Mouse (Mus musculus) liver, embryonic 14.5 days (tissue): ENCODE measurements around the gene 4933424G06Rik. TPM values are rescaled to one million over a fixed set of nuclear protein-coding genes. Genes with fewer than 3 reads are reported as not detected.

ENCODE experiments used
- ATAC-seq: fragments of 200-750 bp; cut with Nextera tagmentation; 2 replicates; pipeline ENCODE4 v1.8.0; 2017; ENCODE audit warnings: moderate number of reproducible peaks, mild to moderate bottlenecking, moderate library complexity; ENCODE audit not compliant: insufficient read depth
- DNase-seq, 3 experiments: peaks; one replicate each; pipeline ENCODE4 v3.0.0-alpha.2; 2012 to 2013; ENCODE audit warnings: low read depth in 3 of 3, low spot score in 3 of 3
- H3K27ac ChIP-seq: fragments of 300-500 bp; sonication (generic); 2 replicates; pipeline ENCODE4 v1.5.1; 2014; ENCODE audit warnings: moderate library complexity, mild to moderate bottlenecking, control low read depth, inconsistent platforms
- H3K27me3 ChIP-seq: fragments of 300-500 bp; sonication (generic); 2 replicates; pipeline ENCODE4 v1.6.1; 2014; ENCODE audit warnings: mild to moderate bottlenecking, low read length, moderate library complexity; ENCODE audit not compliant: control insufficient read depth, insufficient read depth
- H3K36me3 ChIP-seq: fragments of 300-500 bp; sonication (generic); replicated peaks from 2 replicates; pipeline ENCODE4 v1.6.1; 2014; ENCODE audit warnings: low read depth; ENCODE audit not compliant: control insufficient read depth, insufficient read depth
- H3K4me1 ChIP-seq, 2 experiments: fragments of 200-500 bp in 1 of 2; fragments of 300-500 bp in 1 of 2; sonication (generic) in 1 of 2; replicated peaks; 2 replicates each; pipeline ENCODE4 v1.6.1; 2012 to 2014; ENCODE audit warnings: antibody characterized with exemption in 1 of 2, inconsistent platforms in 1 of 2, low read length in 1 of 2; ENCODE audit not compliant: control insufficient read depth in 2 of 2, insufficient read depth in 2 of 2
- H3K4me2 ChIP-seq: fragments of 300-500 bp; sonication (generic); 2 replicates; pipeline ENCODE4 v1.6.1; 2014; ENCODE audit warnings: low read depth, mild to moderate bottlenecking, control low read depth, moderate library complexity
- H3K4me3 ChIP-seq, 2 experiments: fragments of 200-500 bp in 1 of 2; fragments of 300-500 bp in 1 of 2; sonication (generic) in 1 of 2; 2 replicates each; pipeline ENCODE4 v1.5.1; 2012 to 2014; ENCODE audit warnings: low read depth in 2 of 2, low read length in 2 of 2, mild to moderate bottlenecking in 2 of 2, control low read depth in 1 of 2, inconsistent platforms in 1 of 2, moderate library complexity in 1 of 2; ENCODE audit not compliant: insufficient read depth in 1 of 2
- H3K9ac ChIP-seq: fragments of 300-500 bp; sonication (generic); replicated peaks from 2 replicates; pipeline ENCODE4 v1.6.1; 2014; ENCODE audit warnings: mild to moderate bottlenecking, control low read depth, moderate library complexity
- H3K9me3 ChIP-seq: fragments of 300-500 bp; sonication (generic); 2 replicates; pipeline ENCODE4 v1.6.1; 2016; ENCODE audit warnings: low read length, mixed read lengths; ENCODE audit not compliant: control insufficient read depth
- CTCF ChIP-seq: IDR thresholded peaks from 2 replicates; pipeline ENCODE4 v1.5.1; 2016; ENCODE audit warnings: antibody characterized with exemption, low read depth, control low read depth
- EP300 ChIP-seq: IDR thresholded peaks from 2 replicates; pipeline ENCODE4 v1.6.1; 2016; ENCODE audit warnings: antibody characterized with exemption, low read depth
- WGBS: fragments of 180-500 bp; shearing (Covaris S2); extraction: QIAGEN DNeasy Blood & Tissue Kit; methylation state at CpG from one replicate; pipeline ENCODE4 v1.1.7; 2014; ENCODE audit not compliant: insufficient replicate concordance; 5-methylcytosine and 5-hydroxymethylcytosine counted together
- microRNA-seq: library from miRNA; unstranded; fragments of <30 nt; microRNA quantifications from one replicate; pipeline ENCODE4, GENCODE M21; 2016
- polyA plus RNA-seq, 2 experiments: library from polyadenylated mRNA; depleted of rRNA in 1 of 2; stranded (reverse) in 1 of 2; unstranded in 1 of 2; fragments of >200 nt; fragmentation: Nextera tagmentation in 1 of 2; extraction: Ambion mirVana in 1 of 2; gene quantifications; 2 replicates each; pipeline versions ENCODE4 v1.2.1 to v1.2.3; 2012 to 2014

The 4933424G06Rik gene
- polyA plus RNA-seq, 2 experiments: not detected

DNA sequence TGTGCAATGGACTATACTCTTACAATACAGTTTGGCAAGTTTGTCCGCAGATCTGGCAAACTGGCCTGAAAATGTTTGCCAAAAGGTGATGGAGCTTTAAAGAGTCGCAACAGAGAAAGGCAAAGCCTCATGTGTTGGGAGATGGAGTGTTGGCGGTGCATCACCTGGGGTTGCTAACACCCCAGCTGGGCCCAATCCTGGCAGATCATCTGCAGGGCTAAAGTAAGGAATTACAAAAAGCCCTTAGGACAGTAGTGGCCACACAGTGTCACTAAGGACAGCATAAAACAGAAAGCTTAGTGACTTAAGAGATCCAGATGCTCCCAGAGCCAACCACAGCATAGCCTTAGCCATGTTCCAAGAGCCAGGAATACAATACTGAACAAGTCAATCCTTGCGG, 94.9 kb downstream of the 4933424G06Rik start:
- 95% methylated on average over 4 of the region's 4 CpGs for WGBS
- no peak overlapping the region for H3K27ac ChIP-seq
- ATAC-seq: no peak
- no peaks in the 10 kb centered on the region for H3K9me3 ChIP-seq
- DNase-seq: no peak
- TF ChIP-seq EP300 (no peak), CTCF (no peak)
- H3K4me3 ChIP-seq: no peak overlapping the region
- peaks cover 87% of the 10 kb centered on the region for H3K36me3 ChIP-seq
- no peaks in the 10 kb centered on the region for H3K27me3 ChIP-seq
- no peaks in the 10 kb centered on the region for H3K4me1 ChIP-seq
- no peak overlapping the region for H3K9ac ChIP-seq
- H3K4me2 ChIP-seq: no peak overlapping the region

DNA sequence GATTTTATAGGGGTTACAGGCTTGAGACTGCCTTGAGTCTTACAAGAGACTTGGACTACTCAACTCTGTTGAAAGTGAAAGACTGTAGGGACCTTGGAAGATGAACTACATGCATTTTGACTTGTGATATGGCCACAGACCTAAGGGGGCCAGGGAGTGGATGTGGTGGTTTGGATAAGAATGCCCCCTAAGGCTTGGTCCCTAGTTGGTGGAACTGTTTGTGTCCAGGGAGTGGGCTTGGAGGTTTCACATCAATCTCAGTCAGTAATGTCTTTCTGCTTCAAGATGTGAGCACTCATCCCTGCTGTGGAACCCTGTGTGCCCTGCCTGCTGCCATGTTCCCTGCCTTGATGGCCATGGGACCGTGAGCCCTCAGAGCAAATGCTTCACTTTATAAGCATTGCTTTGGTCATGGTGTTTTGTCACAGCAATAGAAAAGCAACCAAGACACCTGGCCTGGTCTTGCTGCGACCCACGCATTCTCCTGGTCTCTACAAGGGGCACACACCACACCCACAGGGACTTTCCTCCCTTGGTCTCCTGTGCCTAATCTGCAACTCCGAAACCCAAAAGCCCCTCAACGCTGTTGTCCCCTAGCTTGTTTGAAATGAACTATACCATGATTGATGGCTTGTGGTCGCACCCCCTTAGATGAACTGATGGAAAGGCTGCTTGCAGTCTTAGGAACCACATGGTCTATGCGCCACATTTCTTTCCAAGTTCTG, 96.4 kb downstream of the 4933424G06Rik start:
- no peak overlapping the region for H3K27ac ChIP-seq
- H3K27me3 ChIP-seq: no peaks in the 10 kb centered on the region
- H3K4me1 ChIP-seq: no peaks in the 10 kb centered on the region
- no peak overlapping the region for H3K9ac ChIP-seq
- TF ChIP-seq EP300 (no peak), CTCF (no peak)
- H3K4me3 ChIP-seq: no peak overlapping the region
- 91% methylated on average over 7 of the region's 7 CpGs for WGBS
- ATAC-seq: no peak
- H3K4me2 ChIP-seq: no peak overlapping the region
- H3K9me3 ChIP-seq: no peaks in the 10 kb centered on the region
- peaks cover 92% of the 10 kb centered on the region for H3K36me3 ChIP-seq
- no peak for DNase-seq

DNA sequence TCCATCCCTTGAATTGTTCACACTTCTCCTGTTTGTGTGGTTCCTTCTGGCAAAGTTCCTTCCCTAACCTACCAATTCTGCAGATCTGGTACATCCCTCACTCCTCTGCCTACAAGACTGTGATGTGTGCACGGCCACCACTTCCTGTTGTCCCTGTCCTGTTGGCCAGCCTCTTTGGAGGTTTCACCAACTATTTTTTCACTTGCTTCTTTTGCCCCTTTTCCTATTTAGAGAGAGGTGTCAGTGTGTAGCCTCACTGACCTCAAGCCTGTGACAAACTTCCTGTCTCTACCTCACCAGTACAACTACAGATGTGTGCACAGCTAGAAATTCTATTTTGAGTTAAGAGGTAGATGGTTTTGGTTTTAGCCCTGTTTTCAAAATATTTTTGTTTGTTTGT, 97.1 kb downstream of the 4933424G06Rik start:
- ATAC-seq (no peak), DNase-seq (no peak)
- H3K9ac ChIP-seq: no peak overlapping the region
- no peak overlapping the region for H3K27ac ChIP-seq
- TF ChIP-seq CTCF (no peak), EP300 (no peak)
- 68% methylated on average over 1 of the region's 1 CpGs for WGBS
- H3K4me3 ChIP-seq: no peak overlapping the region
- H3K9me3 ChIP-seq: no peaks in the 10 kb centered on the region
- H3K27me3 ChIP-seq: no peaks in the 10 kb centered on the region
- H3K36me3 ChIP-seq: peaks cover 92% of the 10 kb centered on the region
- no peaks in the 10 kb centered on the region for H3K4me1 ChIP-seq
- no peak overlapping the region for H3K4me2 ChIP-seq

Small RNA genes lying within 50 kb of the gene (microRNA-seq; reads per million reads assigned to microRNA genes)
- gene Gm24133: not detected

Other genes with a start within 250 kb of the 4933424G06Rik start
- gene Cnnm4, start 238.5 kb upstream of the 4933424G06Rik start, polyA plus RNA-seq (2012; rRNA removed): 0.85 and 0.89 TPM in 2 replicates
- 2.1 and 2.2 TPM in 2 replicates for gene Cnnm4, start 238.5 kb upstream of the 4933424G06Rik start, polyA plus RNA-seq (2014; fragmentation: Nextera tagmentation; extraction: Ambion mirVana)
- gene Cnnm3, start 198.3 kb upstream of the 4933424G06Rik start, polyA plus RNA-seq (2012; rRNA removed): 2.5 and 3.7 TPM in 2 replicates
- 0.86 and 1.0 TPM in 2 replicates for gene Cnnm3, start 198.3 kb upstream of the 4933424G06Rik start, polyA plus RNA-seq (2014; fragmentation: Nextera tagmentation; extraction: Ambion mirVana)
- gene Ankrd23, start 173.3 kb upstream of the 4933424G06Rik start, polyA plus RNA-seq (2012; rRNA removed): 2.3 TPM in 2 replicates
- gene Ankrd23, start 173.3 kb upstream of the 4933424G06Rik start, polyA plus RNA-seq (2014; fragmentation: Nextera tagmentation; extraction: Ambion mirVana): 0.59 and 0.80 TPM in 2 replicates
- not detected in 2 replicates for gene Gm42417, start 170.7 kb upstream of the 4933424G06Rik start, polyA plus RNA-seq (2012; rRNA removed)
- gene Gm42417, start 170.7 kb upstream of the 4933424G06Rik start, polyA plus RNA-seq (2014; fragmentation: Nextera tagmentation; extraction: Ambion mirVana): not detected in 2 replicates
- 3.5 and 3.8 TPM in 2 replicates for gene Ankrd39, start 162.7 kb upstream of the 4933424G06Rik start, polyA plus RNA-seq (2012; rRNA removed)
- 5.0 and 5.1 TPM in 2 replicates for gene Ankrd39, start 162.7 kb upstream of the 4933424G06Rik start, polyA plus RNA-seq (2014; fragmentation: Nextera tagmentation; extraction: Ambion mirVana)
- gene Sema4c, start 151.8 kb upstream of the 4933424G06Rik start, polyA plus RNA-seq (2012; rRNA removed): 2.3 and 2.8 TPM in 2 replicates
- 0.25 and 0.35 TPM in 2 replicates for gene Sema4c, start 151.8 kb upstream of the 4933424G06Rik start, polyA plus RNA-seq (2014; fragmentation: Nextera tagmentation; extraction: Ambion mirVana)
- gene Fam178b, start 27.0 kb upstream of the 4933424G06Rik start, polyA plus RNA-seq (2012; rRNA removed): 0.21 TPM in 2 replicates
- gene Fam178b, start 27.0 kb upstream of the 4933424G06Rik start, polyA plus RNA-seq (2014; fragmentation: Nextera tagmentation; extraction: Ambion mirVana): 0.27 TPM in 1 of 2 replicates, not detected in the other
- gene Cox5b, start 18.7 kb upstream of the 4933424G06Rik start, polyA plus RNA-seq (2012; rRNA removed): 179 and 292 TPM in 2 replicates
- 515 and 525 TPM in 2 replicates for gene Cox5b, start 18.7 kb upstream of the 4933424G06Rik start, polyA plus RNA-seq (2014; fragmentation: Nextera tagmentation; extraction: Ambion mirVana)
- gene Actr1b, start 4.3 kb downstream of the 4933424G06Rik start, polyA plus RNA-seq (2012; rRNA removed): 20.7 and 27.5 TPM in 2 replicates
- gene Actr1b, start 4.3 kb downstream of the 4933424G06Rik start, polyA plus RNA-seq (2014; fragmentation: Nextera tagmentation; extraction: Ambion mirVana): 21.4 and 22.2 TPM in 2 replicates
- 0.04 and 0.06 TPM in 2 replicates for gene Zap70, start 51.6 kb downstream of the 4933424G06Rik start, polyA plus RNA-seq (2012; rRNA removed)
- gene Zap70, start 51.6 kb downstream of the 4933424G06Rik start, polyA plus RNA-seq (2014; fragmentation: Nextera tagmentation; extraction: Ambion mirVana): not detected in 2 replicates
- 13.6 and 14.9 TPM in 2 replicates for gene Tmem131, start 233.5 kb downstream of the 4933424G06Rik start, polyA plus RNA-seq (2012; rRNA removed)
- gene Tmem131, start 233.5 kb downstream of the 4933424G06Rik start, polyA plus RNA-seq (2014; fragmentation: Nextera tagmentation; extraction: Ambion mirVana): 10.6 and 11.2 TPM in 2 replicates